Mouse (Mus musculus) left cerebral cortex, postnatal 25 days (tissue): ENCODE results near the gene Prss35. TPM values are rescaled to one million over a fixed set of nuclear protein-coding genes. Genes with fewer than 3 reads are reported as not detected.
A peak's percentile ranks its signal among the peaks of the same experiment; 100 is the strongest.

Experiments used
- DNase-seq, 2 experiments: peaks; one replicate each; pipeline ENCODE4 v3.0.0; 2022; ENCODE audit warnings: low spot score in 2 of 2, mixed read lengths in 1 of 2
- intact Hi-C: fragments of 180-260 bp; cut with DNase I; formaldehyde crosslinking; loops from one replicate; pipeline ENCODE4 v1.15.1; 2025
- total RNA-seq, 2 experiments: library from RNA; stranded (reverse); gene quantifications; 2 replicates each; pipeline ENCODE4 v1.2.3; 2021

Prss35 gene
- total RNA-seq: 1 to 10 TPM; 2.6 TPM

DNA sequence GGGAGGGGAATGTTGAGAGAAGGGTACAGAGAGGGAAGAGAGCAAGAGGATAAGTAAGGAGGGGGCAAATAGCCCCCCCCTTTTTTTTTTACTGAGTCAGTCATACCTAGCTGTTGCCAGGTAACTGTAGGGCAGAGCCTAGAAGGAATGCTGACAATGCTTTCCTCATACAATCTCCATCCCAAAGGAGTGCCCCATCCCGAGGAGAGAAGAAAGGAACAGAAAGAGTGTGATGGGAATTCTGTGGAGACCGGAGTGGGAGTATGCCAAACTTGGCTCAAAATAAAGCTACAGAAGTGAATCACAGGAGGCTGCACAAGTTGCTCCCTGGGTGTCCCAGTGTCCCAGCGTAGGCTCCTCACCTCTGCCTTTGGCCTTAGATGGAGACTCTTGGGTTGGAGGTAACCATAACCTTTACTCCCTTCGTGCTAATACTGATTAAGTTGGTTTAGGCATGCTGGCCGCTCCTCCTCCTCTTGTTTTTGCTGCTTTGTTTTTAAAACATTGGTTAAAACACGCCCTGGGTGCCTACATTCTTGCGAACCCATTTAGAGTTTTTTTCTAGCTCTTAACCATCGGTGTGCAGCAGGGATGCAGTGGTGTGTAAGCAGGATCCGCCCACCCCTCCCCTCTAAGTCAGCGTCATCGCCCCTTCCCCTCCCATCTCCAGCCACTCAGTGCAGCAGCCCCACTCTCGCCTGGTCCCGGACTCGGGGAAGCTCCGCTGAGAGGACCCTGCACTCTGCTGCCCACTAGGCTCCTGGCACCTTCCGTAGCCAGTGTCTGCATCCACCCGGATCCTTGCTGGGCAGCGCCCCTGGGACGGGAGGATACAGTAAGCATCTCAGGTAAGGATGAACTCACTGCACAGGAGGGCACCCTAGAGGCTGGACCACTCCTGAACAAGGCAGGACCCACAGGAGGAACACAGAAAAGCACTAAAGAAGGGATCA lies at the start of gene Prss35:
TSS of gene Prss35 (plus strand) at position 691 of the 953 bp plus-strand sequence.
- peak in 1 of 2 experiments; percentile 22 for DNase-seq

DNA sequence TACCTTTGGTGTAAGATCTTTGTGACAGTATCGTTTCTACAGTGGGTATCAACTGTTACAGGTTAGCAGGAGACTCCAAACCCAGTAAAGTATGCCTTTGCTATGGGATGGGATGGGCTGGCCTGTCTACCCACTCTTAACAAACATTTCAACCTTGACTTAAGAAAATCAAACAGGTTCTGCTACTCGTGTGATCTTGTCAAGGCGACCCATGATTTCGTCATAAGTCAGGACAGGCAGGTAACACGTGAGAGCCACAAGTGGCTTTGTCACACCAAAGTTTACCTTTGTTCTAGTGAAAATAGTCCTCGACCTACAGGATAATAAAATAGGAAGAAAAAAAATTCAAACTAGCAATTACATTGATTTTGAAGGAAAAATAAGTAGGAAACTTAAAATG lies 49.5 kb upstream of the Prss35 start:
- DNase-seq: no peak
- intact Hi-C loops: no loop called here

More for the DNA sequence above, at the start of gene Prss35:
- intact Hi-C loops: loop anchor here (2.0 to 5.0 kb wide), 2 partner anchors 46 to 276 kb away; partner anchors contain the start of genes Dop1a and Me1

DNA sequence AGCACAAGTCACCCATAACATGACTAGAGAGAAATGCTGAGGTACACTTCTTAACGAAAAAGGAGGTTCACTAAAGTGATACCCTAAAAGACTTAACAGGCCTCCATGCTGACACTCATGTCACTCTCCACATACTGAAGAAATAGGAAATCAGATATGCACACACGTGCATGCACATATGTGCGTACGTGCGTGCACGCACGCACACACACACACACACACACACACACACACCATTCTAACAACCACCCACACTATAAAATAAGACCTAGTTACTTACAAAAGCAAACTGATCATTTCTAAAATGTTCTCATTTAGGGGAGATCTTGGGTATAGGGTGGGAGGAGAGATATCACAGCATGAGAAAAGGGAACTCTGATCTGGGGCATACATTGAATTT lies 48.8 kb upstream of the Prss35 start:
- no peak for DNase-seq
- intact Hi-C loops: loop anchor here (5.0 kb wide), 2 partner anchors 48 to 67 kb away; partner anchors contain the start of gene Prss35

DNA sequence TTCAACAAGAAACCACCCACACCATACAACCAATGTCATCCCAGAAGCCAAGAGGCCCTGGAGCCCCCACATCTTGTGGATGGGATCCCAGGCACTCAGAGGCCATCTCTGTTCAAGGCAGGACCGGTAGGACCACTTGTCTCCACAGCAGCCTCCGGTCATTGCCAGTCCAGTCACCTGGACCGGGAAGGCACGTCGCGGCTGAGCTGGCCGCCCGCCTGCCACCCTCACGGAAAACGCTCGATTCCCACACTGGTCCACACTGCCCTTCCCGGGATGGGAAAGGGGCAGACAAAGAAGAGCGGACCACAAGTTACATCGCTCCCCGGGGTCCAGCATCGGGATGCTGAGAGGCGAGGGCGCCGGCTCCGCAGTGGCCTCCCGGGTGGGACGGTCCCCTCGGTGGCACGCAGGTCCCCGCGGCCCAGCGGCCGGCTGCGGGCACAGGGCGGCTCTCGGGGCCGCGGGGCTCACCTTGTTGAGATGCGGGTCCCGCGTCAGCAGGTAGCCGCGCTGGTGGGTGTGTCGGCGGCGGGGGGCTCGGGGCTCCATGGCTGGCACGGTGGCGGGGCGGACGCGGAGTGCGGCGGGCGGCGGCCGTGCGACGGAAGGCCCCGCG lies 48.1 kb upstream of the Prss35 start:
- DNase-seq: peak; percentile 30 to 42
- intact Hi-C loops: loop anchor here (5.0 kb wide), 2 partner anchors 47 to 68 kb away; partner anchors contain the start of gene Prss35

DNA sequence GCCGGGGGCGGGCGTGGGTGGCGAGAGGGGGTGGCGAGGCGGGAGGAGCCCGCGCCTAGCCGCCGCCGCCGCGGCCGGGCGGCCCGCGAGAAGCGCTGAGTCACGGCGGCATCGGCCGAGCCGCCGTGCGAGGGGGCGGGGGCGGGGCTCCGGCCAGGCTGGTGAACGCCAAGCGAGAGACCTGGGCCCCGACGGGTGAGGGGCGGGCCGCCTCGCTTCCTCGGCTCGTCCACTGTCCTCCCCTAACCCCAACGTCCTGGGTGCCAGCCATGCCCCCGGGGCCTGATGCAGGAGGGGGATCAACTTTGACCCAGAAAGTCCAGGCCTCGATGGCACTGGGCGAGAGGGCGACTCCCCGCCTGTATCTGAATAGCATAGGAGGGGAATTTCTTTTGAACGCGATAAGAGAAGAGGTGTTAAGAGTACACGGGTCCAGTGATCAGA lies 47.6 kb upstream of the Prss35 start, which contains the start of gene Me1:
TSS of gene Me1 (minus strand) at position 136 of the 444 bp plus-strand sequence.
- intact Hi-C loops: loop anchor here (5.0 kb wide), 2 partner anchors 46 to 69 kb away; partner anchors contain the start of gene Prss35
- DNase-seq: peak; percentile 17 to 21

DNA sequence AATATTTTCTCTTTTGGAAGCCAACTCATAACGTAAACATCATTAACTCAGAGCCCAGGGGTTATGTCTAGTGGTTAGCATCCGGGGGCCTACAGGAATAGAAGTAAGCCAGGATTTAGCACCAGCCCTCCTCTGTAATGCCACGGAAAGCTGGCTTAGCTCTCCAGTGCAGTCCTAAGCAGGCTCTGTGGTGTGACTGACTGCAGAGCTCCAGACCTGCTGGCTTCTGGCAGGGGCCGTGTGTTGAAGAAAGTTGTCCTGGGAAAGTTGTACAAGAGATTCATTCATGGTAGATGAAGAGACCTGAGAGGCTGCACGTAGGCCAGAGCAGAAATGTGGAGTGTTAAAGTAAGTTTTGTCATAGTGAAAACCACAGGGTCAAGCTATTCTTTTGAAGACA lies 42.2 kb upstream of the Prss35 start:
- intact Hi-C loops: no loop called here
- DNase-seq: no peak

DNA sequence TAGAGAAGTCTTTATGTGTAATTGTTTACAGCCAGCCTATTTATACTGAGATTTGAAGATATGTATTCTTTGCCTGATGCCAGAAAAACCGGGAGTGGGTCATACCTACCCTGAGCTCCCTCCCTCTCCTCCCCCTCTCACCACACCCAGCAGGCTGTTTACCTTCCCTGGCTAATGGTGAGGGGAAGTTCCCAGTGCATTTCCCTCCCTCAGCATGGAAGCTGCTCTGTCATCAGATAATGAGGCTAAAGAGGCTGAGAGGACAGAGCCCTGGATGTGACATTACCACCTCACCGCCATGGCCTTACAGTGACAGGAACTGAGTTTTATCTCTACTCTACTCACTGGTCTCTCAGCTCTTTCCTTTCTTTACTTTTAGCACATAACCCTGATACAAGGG lies 41.6 kb upstream of the Prss35 start:
- intact Hi-C loops: no loop called here
- DNase-seq: no peak

DNA sequence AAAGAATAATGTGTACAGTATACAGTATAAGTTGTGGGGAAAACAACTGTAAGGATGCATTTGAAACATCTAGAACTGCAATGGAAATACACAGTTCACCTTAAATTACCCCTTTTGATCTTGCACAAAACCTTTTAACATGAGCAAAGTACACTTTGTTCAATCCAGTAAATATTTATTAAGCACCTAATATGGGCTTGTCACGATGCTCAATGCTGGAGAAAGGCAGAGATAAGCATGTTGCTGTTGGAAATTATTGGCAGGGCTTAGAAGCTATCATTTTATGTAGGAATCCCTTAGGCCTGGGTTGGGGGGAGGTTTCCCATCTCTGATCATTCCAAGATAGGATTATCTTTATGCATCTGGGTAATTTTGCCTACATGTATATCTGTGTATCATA lies 36.0 kb upstream of the Prss35 start:
- no peak for DNase-seq
- intact Hi-C loops: no loop called here

DNA sequence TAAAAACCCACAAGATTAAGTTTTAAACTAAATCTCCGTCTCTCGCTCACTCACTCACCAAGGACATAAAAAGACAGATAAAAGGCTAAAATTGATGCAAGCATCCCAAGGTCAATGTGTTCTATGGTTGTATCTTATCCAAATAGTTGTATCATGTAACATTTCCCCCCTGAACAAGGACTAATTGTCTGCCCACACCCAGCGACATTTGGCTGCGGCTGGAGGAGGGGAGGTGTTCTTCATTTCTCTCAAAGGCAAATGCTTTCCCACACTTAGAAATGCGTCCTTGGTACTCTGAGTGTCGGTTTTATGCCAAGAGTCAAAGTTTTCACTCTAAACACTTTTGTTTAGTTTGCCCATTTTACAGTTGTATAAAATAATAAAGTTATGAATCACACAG lies 34.5 kb upstream of the Prss35 start:
- intact Hi-C loops: no loop called here
- DNase-seq: no peak

DNA sequence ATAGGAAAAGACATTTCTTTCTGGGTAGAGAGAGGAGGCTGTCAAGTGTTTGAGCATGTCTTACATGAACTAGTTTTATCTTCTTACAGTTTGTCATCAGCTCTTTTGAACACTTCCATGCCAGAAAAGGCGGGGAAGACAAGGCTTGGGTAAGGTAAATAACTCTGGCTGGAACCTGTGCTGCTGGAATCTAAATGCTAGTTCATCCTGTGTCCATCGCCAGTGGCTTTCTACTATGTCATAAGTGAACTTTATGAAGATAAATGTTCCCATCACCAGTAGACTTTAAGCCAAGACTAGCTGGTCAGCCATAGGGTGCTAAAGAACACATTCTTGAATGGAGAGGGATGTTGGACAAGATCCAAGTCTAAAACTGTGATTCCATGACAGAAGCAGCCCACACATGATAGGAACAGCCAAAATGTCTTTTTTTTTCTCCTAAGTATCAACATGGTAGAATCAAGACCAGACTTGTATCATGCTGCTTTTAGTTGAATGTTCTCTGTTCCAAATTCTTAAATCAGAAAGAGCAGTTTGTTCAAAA lies 33.3 kb upstream of the Prss35 start:
- DNase-seq: peak in 1 of 2 experiments; percentile 57
- intact Hi-C loops: no loop called here

DNA sequence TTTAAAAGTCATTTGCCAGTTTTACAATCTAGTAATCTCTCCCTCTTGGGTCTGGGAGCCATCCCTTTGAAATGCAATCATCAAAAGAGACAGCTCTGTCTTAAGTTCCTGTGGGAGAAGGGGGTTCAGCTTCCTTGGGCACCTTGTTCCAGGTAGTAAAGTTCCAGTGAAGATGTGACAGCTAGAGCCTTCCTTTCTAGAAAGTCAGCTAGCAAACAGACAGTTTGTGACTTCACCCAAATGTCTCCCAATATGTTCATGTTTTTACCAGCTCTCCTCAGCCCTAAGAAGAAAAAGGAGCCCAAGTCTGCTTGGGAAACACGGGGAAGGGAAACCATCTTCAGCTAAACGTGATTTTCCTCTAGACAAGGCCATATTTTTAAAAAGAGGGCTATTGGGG lies 30.8 kb upstream of the Prss35 start:
- intact Hi-C loops: no loop called here
- DNase-seq: no peak

DNA sequence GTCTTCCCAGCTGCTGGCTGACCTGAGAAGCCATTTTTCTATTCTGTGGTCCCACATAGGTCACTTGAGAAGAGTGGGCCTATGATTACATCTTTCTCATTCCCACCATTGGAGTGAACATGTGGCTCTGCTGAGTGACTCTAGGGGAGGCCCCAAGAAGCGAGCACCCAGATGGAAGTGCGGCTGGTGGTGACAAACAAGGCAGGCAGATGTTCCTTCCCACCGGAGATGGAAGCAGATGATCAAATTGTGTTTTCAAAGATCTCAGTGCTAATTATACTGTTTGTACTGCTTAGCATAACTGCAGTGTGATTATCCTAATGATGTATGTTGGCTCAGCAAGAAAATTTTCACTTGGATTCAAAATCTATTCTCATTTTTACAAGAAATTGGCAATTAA lies 29.4 kb upstream of the Prss35 start:
- no peak for DNase-seq
- intact Hi-C loops: no loop called here

DNA sequence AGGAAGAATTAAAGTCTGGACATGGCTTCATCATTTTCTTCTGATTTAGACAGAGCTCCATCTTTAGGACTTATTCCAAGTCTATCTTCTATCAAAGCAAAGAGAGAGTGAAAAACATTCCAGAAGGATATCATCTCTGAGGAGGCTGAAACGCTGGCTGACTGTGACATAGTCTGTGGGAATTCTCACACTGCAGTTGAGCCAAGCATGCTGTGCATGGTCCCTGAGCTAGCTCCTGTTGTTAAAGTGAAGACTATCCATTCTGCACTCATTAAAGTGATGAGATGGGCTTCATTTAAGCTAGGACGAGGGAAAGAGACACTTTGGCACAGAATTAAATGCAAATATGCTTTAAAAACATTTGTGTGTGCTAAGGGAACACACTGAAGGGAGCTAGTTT lies 26.9 kb upstream of the Prss35 start:
- intact Hi-C loops: no loop called here

DNA sequence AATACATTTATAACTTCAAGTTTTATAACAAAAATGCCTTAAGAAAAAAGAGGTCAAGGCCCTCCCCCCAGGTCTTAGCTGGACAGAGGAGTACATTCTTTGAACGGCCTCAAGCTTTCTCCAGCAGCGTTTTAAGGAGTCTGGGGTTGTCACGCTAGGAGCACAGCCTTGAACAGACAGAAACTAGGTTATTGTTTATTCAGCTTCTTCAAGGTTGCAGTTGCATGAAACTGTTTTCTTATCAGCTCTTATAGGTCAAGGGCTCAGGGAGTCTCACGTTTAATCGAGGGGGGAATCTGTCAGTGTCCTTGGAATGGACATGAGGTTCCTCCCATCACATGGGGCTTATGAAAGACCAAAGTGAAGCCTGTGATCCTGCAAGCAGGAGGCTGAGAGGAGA lies 26.3 kb upstream of the Prss35 start:
- DNase-seq: no peak
- intact Hi-C loops: no loop called here

More for the DNA sequence above, 26.9 kb upstream of the Prss35 start:
- DNase-seq: peak in 1 of 2 experiments; percentile 57

DNA sequence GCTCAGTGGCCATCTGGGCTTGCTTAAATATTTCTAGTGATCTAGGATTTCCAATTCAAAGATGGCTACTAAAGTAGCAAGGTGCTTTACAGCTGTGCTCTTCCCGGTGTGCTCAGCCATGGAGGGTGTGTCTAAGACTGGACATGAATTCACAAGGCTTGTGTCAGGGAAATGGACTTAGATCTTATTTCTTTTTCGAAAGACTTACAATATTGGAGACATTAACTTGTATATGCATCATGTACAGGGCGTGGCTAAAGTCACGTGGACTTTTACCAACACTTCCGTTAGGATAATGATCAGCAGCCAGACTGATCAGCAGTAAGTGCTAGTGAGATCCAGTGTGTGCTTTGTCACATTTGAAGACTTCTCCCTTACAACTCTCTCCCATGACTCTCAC lies 23.2 kb upstream of the Prss35 start:
- no peak for DNase-seq
- intact Hi-C loops: no loop called here

DNA sequence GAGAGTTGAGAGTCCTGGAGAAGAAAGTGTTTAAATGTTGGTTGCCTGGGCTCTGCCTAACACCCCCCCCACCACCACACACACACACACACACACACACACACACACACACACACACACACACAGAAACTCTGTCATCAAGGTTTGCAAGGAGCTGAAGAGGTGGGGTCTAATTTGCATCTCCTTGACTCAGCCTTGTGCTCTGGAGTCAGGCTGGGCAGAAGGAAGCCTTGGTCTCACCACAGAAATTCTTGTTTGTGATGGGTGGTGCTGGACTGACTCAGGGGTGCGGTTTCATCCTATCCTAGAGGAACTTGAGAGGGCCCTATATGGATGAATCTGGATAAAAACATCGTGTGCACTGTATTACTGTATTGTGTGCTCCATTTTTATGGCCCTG lies 22.7 kb upstream of the Prss35 start:
- intact Hi-C loops: no loop called here
- no peak for DNase-seq

DNA sequence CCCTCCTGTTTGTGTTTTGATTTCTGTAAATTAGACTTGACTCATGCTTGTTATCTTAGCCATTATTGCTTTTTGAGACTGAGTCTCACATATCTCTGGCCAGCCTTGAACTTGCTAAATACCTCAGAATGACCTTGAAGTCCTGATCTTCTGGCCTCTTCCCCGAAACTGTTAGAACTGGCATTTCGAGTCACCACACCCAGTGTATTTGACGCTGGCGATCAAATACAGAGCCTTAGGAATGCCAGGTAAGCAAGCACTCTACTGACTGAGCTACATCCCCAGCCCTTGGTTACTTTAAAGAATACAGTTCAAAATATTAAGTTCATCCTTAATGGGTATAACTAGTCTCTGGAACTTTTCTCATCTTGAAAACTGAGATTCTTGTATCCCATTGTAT lies 18.4 kb upstream of the Prss35 start:
- DNase-seq: no peak
- intact Hi-C loops: no loop called here

DNA sequence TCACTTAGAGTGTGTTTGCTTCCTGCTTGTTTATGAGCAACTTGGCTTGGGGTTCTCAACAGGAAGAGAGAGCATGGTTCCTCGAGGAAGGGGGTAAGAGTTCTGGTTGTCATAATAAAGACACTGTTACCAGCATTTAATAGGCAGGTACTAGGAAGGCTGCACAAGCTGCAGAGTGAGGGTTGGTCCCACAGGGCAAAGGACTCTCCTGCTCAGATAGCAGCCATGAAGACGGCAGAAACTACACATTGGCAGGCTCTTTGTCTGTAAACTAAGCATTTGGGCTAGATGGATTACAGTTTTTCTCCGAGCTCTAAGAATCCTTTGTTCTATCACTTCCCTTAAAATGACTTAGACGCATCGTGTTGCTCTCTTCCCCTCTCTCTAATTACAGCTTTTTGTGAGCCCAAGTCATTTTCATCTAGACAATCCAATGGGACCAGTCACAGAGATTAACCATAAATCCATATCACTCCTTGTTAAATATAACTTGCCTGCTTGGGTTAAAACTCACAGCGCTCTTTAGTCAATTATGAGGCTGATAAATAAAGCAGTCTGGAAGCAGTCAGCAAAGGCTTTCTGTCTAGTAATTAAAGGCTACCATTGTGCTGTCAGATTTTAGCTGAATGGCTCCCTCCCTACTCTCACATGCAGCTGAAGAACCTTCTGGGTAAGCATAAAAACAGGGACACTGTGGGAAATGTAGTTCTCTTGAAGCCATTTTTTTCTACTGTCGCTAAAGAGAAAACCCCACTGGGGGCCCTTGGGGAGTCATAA lies 17.7 kb upstream of the Prss35 start:
- intact Hi-C loops: no loop called here
- no peak for DNase-seq

DNA sequence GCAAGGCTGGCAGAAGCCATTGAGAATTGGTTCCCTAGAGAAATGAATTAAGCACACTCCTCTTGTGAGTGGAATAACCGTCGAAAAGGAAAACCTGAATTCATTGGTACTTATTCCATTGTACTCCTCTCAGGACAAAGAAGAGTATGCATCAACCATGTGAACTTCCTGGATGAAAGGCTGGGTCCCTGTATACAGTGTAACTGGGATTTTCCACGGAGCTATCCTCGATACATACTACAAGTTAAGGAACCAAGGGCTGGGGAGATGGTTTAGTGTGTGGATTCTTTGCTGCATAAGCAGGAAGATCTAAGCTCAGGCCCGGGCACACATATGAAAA lies 17.1 kb upstream of the Prss35 start:
- intact Hi-C loops: no loop called here
- no peak for DNase-seq
